Comparison of ENCODE assay signal across 8 mouse cellular contexts in genomic region chr12:118301866-118302835, GRCm38 (mm10). TPM values are rescaled to one million over a fixed set of nuclear protein-coding genes. Genes with fewer than 3 reads are reported as not detected.
DNase-seq lines count a peak whose midpoint lies in the region; ATAC-seq and TF ChIP-seq lines count a peak whose summit lies in the region.

No protein-coding gene starts in this region.

- 0 out of 4 replicates have a peak, but pooled peaks cover 0 to 2% of the 10 kb centered on the region in 2 experiments for H3K4me1 ChIP-seq in ES-E14 (ENCODE audit: control insufficient read depth in 2 of 2, insufficient read depth in 2 of 2, low read length in 2 of 2, poor library complexity in 1 of 2)
- peaks cover 32% of the 10 kb centered on the region for H3K4me1 ChIP-seq in forebrain, embryonic 15.5 days
- H3K4me1 ChIP-seq in lung, adult 2 months (ENCODE audit: control insufficient read depth, insufficient read depth, low read length), result peaks cover 15% of the 10 kb centered on the region

- in situ Hi-C loops in ES-E14 (cut with MboI; ENCODE audit: low sequenced_read_pairs in 2 of 2, unreplicated experiment in 2 of 2), result no loop called here

- intact Hi-C loops in heart, postnatal 25 days (cut with DNase I), result loop anchor here (5.0 kb wide), 1 partner anchor 540 kb away; no protein-coding TSS in a partner anchor

- ATAC-seq in forebrain, embryonic 15.5 days (replicated peaks), result peak; percentile 93
- peak; percentile 78 for ATAC-seq in neutrophil, adult 5-6 weeks (ENCODE audit: extremely low read depth, insufficient number of reproducible peaks, low FRiP score, poor library complexity, severe bottlenecking)

- H3K9me3 ChIP-seq in ES-E14 (ENCODE audit: control insufficient read depth, insufficient read depth, low read depth, low read length), result no peaks in the 10 kb centered on the region
- no peaks in the 10 kb centered on the region for H3K9me3 ChIP-seq in forebrain, embryonic 15.5 days

- no peak for TF ChIP-seq CTCF in lung, adult 2 months (IDR thresholded peaks at IDR 0.05; ENCODE audit: insufficient read depth, low read length)

- TF ChIP-seq POLR2A in lung, adult 2 months (IDR thresholded peaks at IDR 0.05; ENCODE audit: borderline replicate concordance, extremely low read depth, low read depth, low read length), result peak; percentile 44

- H3K4me3 ChIP-seq in ES-E14 (ENCODE audit: insufficient read depth in 1 of 2, low read depth in 1 of 2, low read length in 2 of 2, poor library complexity in 1 of 2, severe bottlenecking in 1 of 2), result peak overlapping the region; percentile 93 to 98
- H3K4me3 ChIP-seq in forebrain, embryonic 15.5 days, result peak overlapping the region; percentile 73
- peak overlapping the region; percentile 95 for H3K4me3 ChIP-seq in lung, adult 2 months (replicated peaks; ENCODE audit: extremely low read depth, low read depth, low read length)

- H3K27me3 ChIP-seq in forebrain, embryonic 15.5 days, result no peaks in the 10 kb centered on the region

- peak overlapping the region; percentile 96 for H3K9ac ChIP-seq in ES-E14 (ENCODE audit: insufficient read depth, low read depth, low read length, poor library complexity, severe bottlenecking)
- peak overlapping the region; percentile 67 for H3K9ac ChIP-seq in forebrain, embryonic 15.5 days (replicated peaks)

- no peaks in the 10 kb centered on the region; the same call in 1 of the 2 replicates for H3K36me3 ChIP-seq in ES-E14 (ENCODE audit: control insufficient read depth, insufficient read depth, low read length, poor library complexity, severe bottlenecking)
- no peaks in the 10 kb centered on the region for H3K36me3 ChIP-seq in forebrain, embryonic 15.5 days

- DNase-seq in ES-E14 (ENCODE audit: low read depth, low spot score), result peak; percentile 97
- peak; percentile 100 for DNase-seq in cerebellum, adult 11-12 months
- DNase-seq in heart, postnatal 25 days (ENCODE audit: low spot score), result peak; percentile 99
- peak; percentile 99 for DNase-seq in layer of hippocampus, adult 18-20 months (ENCODE audit: low spot score in 2 of 2)
- DNase-seq in lung, adult 2 months, result peak; percentile 99
- peak; percentile 99 for DNase-seq in thymus, adult 18-20 months

- H3K4me2 ChIP-seq in forebrain, embryonic 15.5 days (replicated peaks), result peak overlapping the region; percentile 62

- WGBS in forebrain, embryonic 15.5 days, result under 1% methylated on average over 70 of the region's 74 CpGs
- WGBS in lung, adult 2 months, result under 1% methylated on average over 74 of the region's 74 CpGs

- peak overlapping the region; percentile 88 for H3K27ac ChIP-seq in ES-E14 (ENCODE audit: insufficient read depth, low read depth, low read length, poor library complexity, severe bottlenecking)
- H3K27ac ChIP-seq in forebrain, embryonic 15.5 days (replicated peaks), result peak overlapping the region; percentile 99

TF ChIP-seq in ES-E14, 5 proteins besides CTCF, POLR2A, EP300 and RAD21:
- TF ChIP-seq MAFK (IDR thresholded peaks at IDR 0.05; ENCODE audit: insufficient read depth, low read depth, low read length), result no peak
- TF ChIP-seq HCFC1 (IDR thresholded peaks at IDR 0.05; ENCODE audit: borderline replicate concordance, insufficient read depth, low read length), result peak; percentile 87

RNA-seq across cellular contexts. Expression of gene Sp4, which starts 0.9 kb away (rescaled TPM):
- 10.4 and 12.2 TPM in 2 replicates for total RNA-seq in ES-E14 (2012; rRNA removed)
- polyA plus RNA-seq in forebrain, embryonic 15.5 days (2015; fragmentation: Nextera tagmentation; extraction: Ambion mirVana), result 24.6 and 24.9 TPM in 2 replicates
- total RNA-seq in heart, postnatal 25 days (2021), result 10 to 100 TPM in 1 of 2 experiments, 1 to 10 TPM in 1; 8.2 to 10.9 TPM
- total RNA-seq in layer of hippocampus, adult 18-20 months (2021), result 10 to 100 TPM; 29.4 to 30.7 TPM
- polyA plus RNA-seq in lung, adult 2 months (2012; rRNA removed), result 6.9 and 7.5 TPM in 2 replicates
- total RNA-seq in neutrophil, adult 5-6 weeks (2017), result 60.5 and 62.7 TPM in 2 replicates

Comparison
In these comparisons a context has a peak if more than half of its experiments do, and no peak if none do; other contexts are left out.
1. Peak in every context shown above with its lines: DNase-seq, ATAC-seq, H3K4me3 ChIP-seq and H3K27ac ChIP-seq.